Mouse (Mus musculus) liver, embryonic 11.5 days (tissue): ENCODE measurements around the gene Card10. TPM values are rescaled to one million over a fixed set of nuclear protein-coding genes. Genes with fewer than 3 reads are reported as not detected.

Source experiments
- ATAC-seq: fragments of 200-750 bp; cut with Nextera tagmentation; replicated peaks from 2 replicates; pipeline ENCODE4 v1.8.0; 2017; ENCODE audit warnings: moderate number of reproducible peaks, mild to moderate bottlenecking, moderate TSS enrichment, moderate library complexity; ENCODE audit not compliant: low FRiP score
- DNase-seq: peaks from one replicate; pipeline ENCODE4 v3.0.0-alpha.2; 2017; ENCODE audit warnings: low spot score
- H3K27ac ChIP-seq: fragments of 300-500 bp; sonication (generic); 2 replicates; pipeline ENCODE4 v1.5.1; 2014; ENCODE audit warnings: mild to moderate bottlenecking, low read depth, low read length, control low read depth
- H3K27me3 ChIP-seq: fragments of 300-500 bp; sonication (generic); replicated peaks from 2 replicates; pipeline ENCODE4 v1.6.1; 2014; ENCODE audit warnings: low read length, mixed read lengths; ENCODE audit not compliant: control insufficient read depth, insufficient read depth
- H3K36me3 ChIP-seq: fragments of 300-500 bp; sonication (generic); 2 replicates; pipeline ENCODE4 v1.6.1; 2014; ENCODE audit warnings: mild to moderate bottlenecking, low read length, moderate library complexity, mixed read lengths; ENCODE audit not compliant: control insufficient read depth, insufficient read depth
- H3K4me1 ChIP-seq: fragments of 300-500 bp; sonication (generic); replicated peaks from 2 replicates; pipeline ENCODE4 v1.6.1; 2014; ENCODE audit warnings: low read length, mixed read lengths; ENCODE audit not compliant: control insufficient read depth, insufficient read depth
- H3K4me2 ChIP-seq: fragments of 300-500 bp; sonication (generic); 2 replicates; pipeline ENCODE4 v1.6.1; 2014; ENCODE audit warnings: mild to moderate bottlenecking, control low read depth, moderate library complexity
- H3K4me3 ChIP-seq: fragments of 300-500 bp; sonication (generic); 2 replicates; pipeline ENCODE4 v1.5.1; 2014; ENCODE audit warnings: low read depth, low read length, control low read depth
- H3K9ac ChIP-seq: fragments of 300-500 bp; sonication (generic); 2 replicates; pipeline ENCODE4 v1.6.1; 2014; ENCODE audit warnings: low read depth, low read length, control low read depth
- H3K9me3 ChIP-seq: fragments of 300-500 bp; sonication (generic); 2 replicates; pipeline ENCODE4 v1.6.1; 2016; ENCODE audit warnings: low read length, inconsistent platforms, mixed read lengths; ENCODE audit not compliant: control insufficient read depth
- WGBS: fragments of 180-500 bp; shearing (Covaris S2); extraction: QIAGEN DNeasy Blood & Tissue Kit; methylation state at CpG from one replicate; pipeline ENCODE4 v1.1.7; 2014; 5-methylcytosine and 5-hydroxymethylcytosine counted together
- polyA plus RNA-seq: library from polyadenylated mRNA; unstranded; fragments of >200 nt; fragmentation: Nextera tagmentation; extraction: Ambion mirVana; gene quantifications from 2 replicates; pipeline ENCODE4 v1.2.1, GENCODE M21; 2014

Gene Card10
- polyA plus RNA-seq, 1 experiment from 2014 or later: 2.3 TPM

GRCm38 (mm10) chr15:78809739-78810138 lies 6.9 kb upstream of the Card10 start:
- Histone ChIP-seq H3K27me3 (peaks cover 7% of the 10 kb centered on the region; the same call in 1 of the 2 replicates), H3K9ac (no peak overlapping the region), H3K4me3 (no peak overlapping the region), H3K36me3 (no peaks in the 10 kb centered on the region), H3K9me3 (no peaks in the 10 kb centered on the region), H3K27ac (no peak overlapping the region), H3K4me2 (no peak overlapping the region), H3K4me1 (no peaks in the 10 kb centered on the region; the same call in 1 of the 2 replicates)
- WGBS: 63% methylated on average over 9 of the region's 9 CpGs
- DNase-seq (no peak), ATAC-seq (no peak)

- DNase-seq (no peak), ATAC-seq (no peak)
- no peak overlapping the region for H3K4me3 ChIP-seq
- H3K9ac ChIP-seq: no peak overlapping the region
- peaks cover 11% of the 10 kb centered on the region for H3K27me3 ChIP-seq
- no peaks in the 10 kb centered on the region for H3K36me3 ChIP-seq
- no peak overlapping the region for H3K27ac ChIP-seq
- H3K4me1 ChIP-seq: peaks cover 5% of the 10 kb centered on the region; the same call in 1 of the 2 replicates
- 83% methylated on average over 2 of the region's 2 CpGs for WGBS
- no peak overlapping the region for H3K4me2 ChIP-seq
- no peaks in the 10 kb centered on the region for H3K9me3 ChIP-seq
Observed at GRCm38 (mm10) chr15:78808980-78809379, 6.1 kb upstream of the Card10 start.

- peaks cover 13% of the 10 kb centered on the region for H3K4me1 ChIP-seq
- WGBS: 63% methylated on average over 3 of the region's 3 CpGs
Observed at GRCm38 (mm10) chr15:78807141-78807540, 4.3 kb upstream of the Card10 start.

GRCm38 (mm10) chr15:78806614-78807013 lies 3.8 kb upstream of the Card10 start:
- Histone ChIP-seq H3K27ac (no peak overlapping the region), H3K4me1 (peaks cover 13% of the 10 kb centered on the region), H3K4me3 (no peak overlapping the region), H3K9ac (no peak overlapping the region), H3K9me3 (no peaks in the 10 kb centered on the region), H3K36me3 (no peaks in the 10 kb centered on the region), H3K4me2 (no peak overlapping the region), H3K27me3 (peaks cover 35% of the 10 kb centered on the region)
- no peak for ATAC-seq
- no peak for DNase-seq
- WGBS: 36% methylated on average over 2 of the region's 2 CpGs

More at GRCm38 (mm10) chr15:78807141-78807540, 4.3 kb upstream of the Card10 start:
- DNase-seq (no peak), ATAC-seq (no peak)
- Histone ChIP-seq H3K27me3 (peaks cover 29% of the 10 kb centered on the region), H3K9me3 (no peaks in the 10 kb centered on the region), H3K4me3 (no peak overlapping the region), H3K27ac (no peak overlapping the region), H3K36me3 (no peaks in the 10 kb centered on the region), H3K9ac (no peak overlapping the region), H3K4me2 (no peak overlapping the region)

GRCm38 (mm10) chr15:78805351-78805750 lies 2.5 kb upstream of the Card10 start:
- H3K4me2 ChIP-seq: no peak overlapping the region
- H3K9ac ChIP-seq: no peak overlapping the region
- peaks cover 39% of the 10 kb centered on the region for H3K27me3 ChIP-seq
- H3K27ac ChIP-seq: no peak overlapping the region
- H3K4me1 ChIP-seq: peaks cover 13% of the 10 kb centered on the region
- no peaks in the 10 kb centered on the region for H3K9me3 ChIP-seq
- DNase-seq (no peak), ATAC-seq (no peak)
- no peak overlapping the region for H3K4me3 ChIP-seq
- H3K36me3 ChIP-seq: no peaks in the 10 kb centered on the region
- 67% methylated on average over 2 of the region's 2 CpGs for WGBS

- WGBS: 15% methylated on average over 6 of the region's 6 CpGs
- Histone ChIP-seq H3K4me3 (no peak overlapping the region), H3K4me1 (peaks cover 13% of the 10 kb centered on the region), H3K9ac (no peak overlapping the region), H3K4me2 (no peak overlapping the region), H3K27me3 (peaks cover 39% of the 10 kb centered on the region), H3K9me3 (no peaks in the 10 kb centered on the region), H3K27ac (no peak overlapping the region), H3K36me3 (no peaks in the 10 kb centered on the region)
- ATAC-seq: no peak
- no peak for DNase-seq
Observed at GRCm38 (mm10) chr15:78804326-78804725, 1.5 kb upstream of the Card10 start.

GRCm38 (mm10) chr15:78803499-78803900 lies 658 bp upstream of the Card10 start:
- H3K9ac ChIP-seq: no peak overlapping the region
- no peak overlapping the region for H3K27ac ChIP-seq
- H3K4me2 ChIP-seq: peak overlapping the region; percentile 86
- no peaks in the 10 kb centered on the region for H3K36me3 ChIP-seq
- ATAC-seq (no peak), DNase-seq (no peak)
- H3K9me3 ChIP-seq: no peaks in the 10 kb centered on the region
- H3K4me1 ChIP-seq: peaks cover 13% of the 10 kb centered on the region
- WGBS: 10% methylated on average over 8 of the region's 8 CpGs
- no peak overlapping the region; the same call in 1 of the 2 replicates for H3K4me3 ChIP-seq
- peaks cover 39% of the 10 kb centered on the region for H3K27me3 ChIP-seq

GRCm38 (mm10) chr15:78801971-78802741 lies 686 bp downstream of the Card10 start:
- 7% methylated on average over 63 of the region's 67 CpGs for WGBS
- ATAC-seq (no peak), DNase-seq (no peak)
- Histone ChIP-seq H3K9ac (peak overlapping the region; percentile 42), H3K27me3 (peaks cover 39% of the 10 kb centered on the region), H3K36me3 (no peaks in the 10 kb centered on the region), H3K4me2 (peak overlapping the region; percentile 86), H3K27ac (no peak overlapping the region), H3K4me3 (peak overlapping the region; percentile 61), H3K9me3 (no peaks in the 10 kb centered on the region), H3K4me1 (peaks cover 13% of the 10 kb centered on the region)

- peaks cover 39% of the 10 kb centered on the region for H3K27me3 ChIP-seq
- H3K9me3 ChIP-seq: no peaks in the 10 kb centered on the region
- no peak overlapping the region for H3K27ac ChIP-seq
- H3K36me3 ChIP-seq: no peaks in the 10 kb centered on the region
- H3K4me2 ChIP-seq: peak overlapping the region; percentile 86
- DNase-seq (no peak), ATAC-seq (no peak)
- WGBS: 82% methylated on average over 9 of the region's 9 CpGs
- no peak overlapping the region for H3K9ac ChIP-seq
- H3K4me3 ChIP-seq: peak overlapping the region; percentile 61
- H3K4me1 ChIP-seq: peaks cover 13% of the 10 kb centered on the region
Observed at GRCm38 (mm10) chr15:78801571-78801970, 1.3 kb downstream of the Card10 start.
